Mouse (Mus musculus): Measurements from ENCODE around the gene Lyzl4. TPM values are rescaled to one million over a fixed set of nuclear protein-coding genes. Genes with fewer than 3 reads are reported as not detected.
"Not testable (repeated sequence)": the region's sequence is repeated elsewhere in the genome, so short reads cannot be mapped to it uniquely, and the experiment has no call there.

The Lyzl4 gene
- polyA plus RNA-seq, 1 experiment from 2014 or later = 0.32 TPM

- ATAC-seq (ENCODE audit: low FRiP score) = no peak
- Histone ChIP-seq H3K4me2 (replicated peaks) (no peak overlapping the region), H3K4me3 (replicated peaks; ENCODE audit: low read length) (no peak overlapping the region), H3K9me3 (ENCODE audit: control insufficient read depth, low read length) (no peaks in the 10 kb centered on the region), H3K36me3 (replicated peaks; ENCODE audit: control insufficient read depth, insufficient read depth) (no peaks in the 10 kb centered on the region), H3K9ac (no peak overlapping the region), H3K27ac (no peak overlapping the region), H3K27me3 (ENCODE audit: control insufficient read depth, insufficient read depth, low read length) (no peaks in the 10 kb centered on the region), H3K4me1 (replicated peaks; ENCODE audit: control insufficient read depth, insufficient read depth, low read length) (no peaks in the 10 kb centered on the region; the same call in 1 of the 2 replicates)
- 55% methylated on average over 13 of the region's 13 CpGs for WGBS
- no peak for DNase-seq (ENCODE audit: low spot score)
Measured at GRCm38 (mm10) chr9:121600201-121600860, 41.6 kb downstream of the Lyzl4 start.

GRCm38 (mm10) chr9:121599551-121599950, 42.3 kb downstream of the Lyzl4 start:
- no peaks in the 10 kb centered on the region for H3K36me3 ChIP-seq (replicated peaks; ENCODE audit: control insufficient read depth, insufficient read depth)
- 86% methylated on average over 6 of the region's 6 CpGs for WGBS

GRCm38 (mm10) chr9:121598106-121598505, 43.8 kb downstream of the Lyzl4 start:
- Histone ChIP-seq H3K27ac (no peak overlapping the region), H3K9ac (no peak overlapping the region), H3K9me3 (ENCODE audit: control insufficient read depth, low read length) (no peaks in the 10 kb centered on the region), H3K4me1 (replicated peaks; ENCODE audit: control insufficient read depth, insufficient read depth, low read length) (no peaks in the 10 kb centered on the region), H3K36me3 (replicated peaks; ENCODE audit: control insufficient read depth, insufficient read depth) (no peaks in the 10 kb centered on the region), H3K4me3 (replicated peaks; ENCODE audit: low read length) (no peak overlapping the region), H3K27me3 (ENCODE audit: control insufficient read depth, insufficient read depth, low read length) (no peaks in the 10 kb centered on the region), H3K4me2 (replicated peaks) (no peak overlapping the region)
- WGBS = 92% methylated on average over 2 of the region's 2 CpGs
- ATAC-seq (ENCODE audit: low FRiP score) (no peak), DNase-seq (ENCODE audit: low spot score) (no peak)

More at GRCm38 (mm10) chr9:121599551-121599950, 42.3 kb downstream of the Lyzl4 start:
- Histone ChIP-seq H3K9ac (no peak overlapping the region), H3K9me3 (ENCODE audit: control insufficient read depth, low read length) (no peaks in the 10 kb centered on the region), H3K4me2 (replicated peaks) (no peak overlapping the region), H3K27me3 (ENCODE audit: control insufficient read depth, insufficient read depth, low read length) (no peaks in the 10 kb centered on the region), H3K27ac (no peak overlapping the region), H3K4me3 (replicated peaks; ENCODE audit: low read length) (no peak overlapping the region), H3K4me1 (replicated peaks; ENCODE audit: control insufficient read depth, insufficient read depth, low read length) (no peaks in the 10 kb centered on the region)
- no peak for ATAC-seq (ENCODE audit: low FRiP score)
- DNase-seq (ENCODE audit: low spot score) = no peak

GRCm38 (mm10) chr9:121594771-121595170, 47.1 kb downstream of the Lyzl4 start:
- 82% methylated on average over 4 of the region's 4 CpGs for WGBS
- Histone ChIP-seq H3K36me3 (replicated peaks; ENCODE audit: control insufficient read depth, insufficient read depth) (no peaks in the 10 kb centered on the region), H3K4me1 (replicated peaks; ENCODE audit: control insufficient read depth, insufficient read depth, low read length) (no peaks in the 10 kb centered on the region), H3K9me3 (ENCODE audit: control insufficient read depth, low read length) (no peaks in the 10 kb centered on the region), H3K27ac (no peak overlapping the region), H3K4me2 (replicated peaks) (no peak overlapping the region), H3K9ac (no peak overlapping the region), H3K27me3 (ENCODE audit: control insufficient read depth, insufficient read depth, low read length) (no peaks in the 10 kb centered on the region), H3K4me3 (replicated peaks; ENCODE audit: low read length) (no peak overlapping the region)
- ATAC-seq (ENCODE audit: low FRiP score) = no peak
- no peak for DNase-seq (ENCODE audit: low spot score)

- not testable (repeated sequence) for H3K27me3 ChIP-seq (ENCODE audit: control insufficient read depth, insufficient read depth, low read length); H3K4me2 ChIP-seq (replicated peaks); H3K4me1 ChIP-seq (replicated peaks; ENCODE audit: control insufficient read depth, insufficient read depth, low read length); DNase-seq (ENCODE audit: low spot score); H3K36me3 ChIP-seq (replicated peaks; ENCODE audit: control insufficient read depth, insufficient read depth); H3K27ac ChIP-seq; H3K4me3 ChIP-seq (replicated peaks; ENCODE audit: low read length); H3K9ac ChIP-seq; H3K9me3 ChIP-seq (ENCODE audit: control insufficient read depth, low read length); ATAC-seq (ENCODE audit: low FRiP score)
- 80% methylated on average over 3 of the region's 3 CpGs for WGBS
Measured at GRCm38 (mm10) chr9:121593768-121594167, 48.1 kb downstream of the Lyzl4 start.

GRCm38 (mm10) chr9:121592948-121593550, 48.8 kb downstream of the Lyzl4 start:
- Histone ChIP-seq H3K27ac (no peak overlapping the region), H3K36me3 (replicated peaks; ENCODE audit: control insufficient read depth, insufficient read depth) (no peaks in the 10 kb centered on the region), H3K9ac (no peak overlapping the region), H3K27me3 (ENCODE audit: control insufficient read depth, insufficient read depth, low read length) (no peaks in the 10 kb centered on the region), H3K4me3 (replicated peaks; ENCODE audit: low read length) (no peak overlapping the region), H3K4me2 (replicated peaks) (no peak overlapping the region), H3K4me1 (replicated peaks; ENCODE audit: control insufficient read depth, insufficient read depth, low read length) (no peaks in the 10 kb centered on the region), H3K9me3 (ENCODE audit: control insufficient read depth, low read length) (peaks cover 5% of the 10 kb centered on the region; the same call in 1 of the 2 replicates)
- WGBS = 69% methylated on average over 13 of the region's 13 CpGs
- DNase-seq (ENCODE audit: low spot score) = no peak
- ATAC-seq (ENCODE audit: low FRiP score) = no peak

- H3K27me3 ChIP-seq (ENCODE audit: control insufficient read depth, insufficient read depth, low read length) = no peaks in the 10 kb centered on the region
- no peak overlapping the region for H3K9ac ChIP-seq
- H3K4me1 ChIP-seq (replicated peaks; ENCODE audit: control insufficient read depth, insufficient read depth, low read length) = no peaks in the 10 kb centered on the region
- H3K4me3 ChIP-seq (replicated peaks; ENCODE audit: low read length) = no peak overlapping the region
- peaks cover 6% of the 10 kb centered on the region; the same call in 1 of the 2 replicates for H3K9me3 ChIP-seq (ENCODE audit: control insufficient read depth, low read length)
- H3K36me3 ChIP-seq (replicated peaks; ENCODE audit: control insufficient read depth, insufficient read depth) = no peaks in the 10 kb centered on the region
- no peak for ATAC-seq (ENCODE audit: low FRiP score)
- WGBS = 55% methylated on average over 2 of the region's 2 CpGs
- H3K4me2 ChIP-seq (replicated peaks) = no peak overlapping the region
- no peak for DNase-seq (ENCODE audit: low spot score)
- no peak overlapping the region for H3K27ac ChIP-seq
Measured at GRCm38 (mm10) chr9:121589533-121589932, 52.4 kb downstream of the Lyzl4 start.

- Histone ChIP-seq H3K36me3 (replicated peaks; ENCODE audit: control insufficient read depth, insufficient read depth) (no peaks in the 10 kb centered on the region), H3K9me3 (ENCODE audit: control insufficient read depth, low read length) (no peaks in the 10 kb centered on the region), H3K27ac (no peak overlapping the region), H3K4me1 (replicated peaks; ENCODE audit: control insufficient read depth, insufficient read depth, low read length) (no peaks in the 10 kb centered on the region), H3K9ac (no peak overlapping the region), H3K4me2 (replicated peaks) (no peak overlapping the region), H3K4me3 (replicated peaks; ENCODE audit: low read length) (no peak overlapping the region), H3K27me3 (ENCODE audit: control insufficient read depth, insufficient read depth, low read length) (no peaks in the 10 kb centered on the region)
- ATAC-seq (ENCODE audit: low FRiP score) = no peak
- 73% methylated on average over 5 of the region's 5 CpGs for WGBS
- no peak for DNase-seq (ENCODE audit: low spot score)
Measured at GRCm38 (mm10) chr9:121574380-121574779, 67.5 kb downstream of the Lyzl4 start.

- Histone ChIP-seq H3K27ac (no peak overlapping the region), H3K9me3 (ENCODE audit: control insufficient read depth, low read length) (no peaks in the 10 kb centered on the region), H3K9ac (no peak overlapping the region), H3K4me1 (replicated peaks; ENCODE audit: control insufficient read depth, insufficient read depth, low read length) (no peaks in the 10 kb centered on the region), H3K27me3 (ENCODE audit: control insufficient read depth, insufficient read depth, low read length) (no peaks in the 10 kb centered on the region), H3K4me2 (replicated peaks) (no peak overlapping the region), H3K36me3 (replicated peaks; ENCODE audit: control insufficient read depth, insufficient read depth) (no peaks in the 10 kb centered on the region), H3K4me3 (replicated peaks; ENCODE audit: low read length) (no peak overlapping the region)
- WGBS = 21% methylated on average over 1 of the region's 1 CpGs
- no peak for DNase-seq (ENCODE audit: low spot score)
- no peak for ATAC-seq (ENCODE audit: low FRiP score)
Measured at GRCm38 (mm10) chr9:121568451-121568850, 73.4 kb downstream of the Lyzl4 start.
